Mouse (Mus musculus) kidney, adult 2 months (tissue): ENCODE measurements around the gene Dkk2. TPM values are rescaled to one million over a fixed set of nuclear protein-coding genes. Genes with fewer than 3 reads are reported as not detected.
A peak's percentile ranks its signal among the peaks of the same experiment; 100 is the strongest.

Source experiments
- DNase-seq: peaks from one replicate; pipeline ENCODE4 v3.0.0; 2021
- H3K27ac ChIP-seq: fragments of 200-500 bp; 2 replicates; pipeline ENCODE4 v1.5.1; 2012; ENCODE audit warnings: low read depth, low read length, control low read depth, inconsistent platforms; ENCODE audit not compliant: insufficient read depth
- H3K27me3 ChIP-seq: fragments of 200-500 bp; replicated peaks from 2 replicates; pipeline ENCODE4 v1.6.1; 2012; ENCODE audit warnings: mild to moderate bottlenecking, moderate library complexity, low read length, inconsistent platforms; ENCODE audit not compliant: control insufficient read depth, insufficient read depth
- H3K36me3 ChIP-seq: fragments of 200-500 bp; 2 replicates; pipeline ENCODE4 v1.6.1; 2012; ENCODE audit warnings: mild to moderate bottlenecking, moderate library complexity, low read length, inconsistent platforms; ENCODE audit not compliant: control insufficient read depth, insufficient read depth
- H3K4me1 ChIP-seq: fragments of 200-500 bp; 2 replicates; pipeline ENCODE4 v1.6.1; 2011; ENCODE audit warnings: low read length; ENCODE audit not compliant: control insufficient read depth, insufficient read depth
- H3K4me3 ChIP-seq: fragments of 200-500 bp; 2 replicates; pipeline ENCODE4 v1.5.1; 2011; ENCODE audit warnings: mild to moderate bottlenecking, low read depth, low read length, control low read depth; ENCODE audit not compliant: insufficient read depth
- CTCF ChIP-seq: fragments of 200-500 bp; conservative IDR thresholded peaks from 2 replicates; pipeline ENCODE4 v1.5.1; 2011; ENCODE audit warnings: low read depth, mild to moderate bottlenecking, control low read depth, low read length, moderate library complexity, mixed read lengths; ENCODE audit not compliant: insufficient read depth, insufficient read length
- POLR2A ChIP-seq: fragments of 200-500 bp; IDR thresholded peaks from one replicate; pipeline ENCODE4 v1.6.1; 2011; ENCODE audit warnings: low read depth, low read length, control low read depth
- WGBS: fragments of 180-500 bp; shearing (Covaris S2); methylation state at CpG from one replicate; pipeline ENCODE4 v1.1.7; 2018; 5-methylcytosine and 5-hydroxymethylcytosine counted together
- polyA plus RNA-seq: library from polyadenylated mRNA; depleted of rRNA; stranded (reverse); fragments of >200 nt; gene quantifications from 2 replicates; pipeline ENCODE4 v1.2.3, GENCODE M21; 2012

Gene Dkk2
- polyA plus RNA-seq, 1 experiment: 12.3 TPM

DNA sequence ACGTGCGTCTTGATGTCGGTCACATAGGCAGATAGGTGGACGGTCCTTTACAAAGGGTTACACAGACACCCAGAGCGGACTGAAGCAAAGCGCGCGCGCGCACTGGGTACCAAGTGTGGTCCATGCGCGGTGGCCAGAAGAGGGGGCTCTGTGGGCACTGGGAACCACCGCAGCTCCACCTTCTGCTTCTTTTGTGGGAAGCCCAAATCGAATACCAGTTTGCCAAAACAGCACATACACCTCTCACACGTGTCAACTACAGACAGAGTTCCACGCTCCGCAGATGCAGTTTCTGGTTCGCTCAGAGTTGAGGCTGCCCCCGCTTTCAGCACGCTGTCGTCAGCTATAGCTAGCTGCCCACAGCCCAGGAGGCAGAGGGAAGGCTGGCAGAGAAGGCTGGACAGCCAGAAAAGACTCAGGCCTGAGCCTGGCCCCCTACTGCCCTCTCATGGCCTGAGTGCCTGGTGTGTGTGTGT lies 2.0 kb downstream of the Dkk2 start:
- peak overlapping the region; percentile 62 for H3K4me3 ChIP-seq
- WGBS: 3% methylated on average over 21 of the region's 21 CpGs
- DNase-seq: peak; percentile 54

DNA sequence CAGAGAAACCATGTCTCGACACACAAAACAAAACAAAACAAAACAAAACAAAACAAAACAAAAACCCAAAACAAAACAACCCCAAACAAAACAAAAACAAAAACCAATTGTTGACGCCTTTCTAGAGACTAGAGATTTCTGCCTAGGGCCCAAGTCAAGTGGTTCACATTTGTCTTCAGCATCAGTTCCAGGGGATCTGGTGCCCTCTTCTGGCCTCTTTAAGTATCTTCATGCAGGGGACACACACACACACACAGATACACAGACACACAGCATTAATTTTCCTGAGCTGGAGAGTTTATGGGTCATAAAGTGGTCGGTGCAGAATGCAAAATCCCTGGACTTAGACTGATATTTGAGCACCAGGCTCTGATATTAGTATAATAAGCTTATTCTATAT lies 7.9 kb downstream of the Dkk2 start:
- Histone ChIP-seq H3K36me3 (no peaks in the 10 kb centered on the region), H3K27ac (no peak overlapping the region), H3K27me3 (no peaks in the 10 kb centered on the region), H3K4me3 (no peak overlapping the region), H3K4me1 (no peaks in the 10 kb centered on the region)
- no peak for DNase-seq
- no peak for TF ChIP-seq CTCF
- TF ChIP-seq POLR2A: no peak
- 97% methylated on average over 3 of the region's 3 CpGs for WGBS

More for the DNA sequence above, 2.0 kb downstream of the Dkk2 start:
- Histone ChIP-seq H3K27me3 (no peaks in the 10 kb centered on the region), H3K4me1 (no peaks in the 10 kb centered on the region; the same call in 1 of the 2 replicates), H3K36me3 (no peaks in the 10 kb centered on the region), H3K27ac (peak overlapping the region; percentile 59)
- TF ChIP-seq POLR2A: no peak
- TF ChIP-seq CTCF: no peak; the same call in 1 of the 2 replicates

- Histone ChIP-seq H3K4me3 (no peak overlapping the region), H3K4me1 (no peaks in the 10 kb centered on the region), H3K27me3 (no peaks in the 10 kb centered on the region), H3K27ac (no peak overlapping the region), H3K36me3 (no peaks in the 10 kb centered on the region)
- 57% methylated on average over 6 of the region's 6 CpGs for WGBS
- no peak for TF ChIP-seq POLR2A
- no peak for TF ChIP-seq CTCF
- peak; percentile 71 for DNase-seq
Observed at GRCm38 (mm10) chr3:132096296-132096695, 11.2 kb downstream of the Dkk2 start.

DNA sequence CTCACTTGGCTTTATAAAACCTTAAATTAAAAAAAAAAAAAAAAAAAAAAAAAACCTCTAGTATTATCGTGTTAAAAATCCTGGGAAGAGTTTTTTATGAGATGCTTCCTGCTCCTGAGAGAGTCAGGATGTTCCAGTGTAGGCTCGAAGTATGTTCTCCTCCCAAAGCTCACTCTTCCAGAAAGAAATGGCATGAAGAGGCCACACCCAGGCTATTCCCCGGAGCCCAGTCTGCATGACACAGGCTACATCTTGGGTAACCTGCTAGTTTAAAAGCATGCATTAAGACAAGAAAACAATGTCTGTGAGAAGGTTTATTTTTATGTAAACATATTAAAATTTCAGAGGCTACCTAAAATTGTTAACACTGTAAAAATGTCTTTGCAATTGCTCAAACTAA lies 15.7 kb downstream of the Dkk2 start:
- 21% methylated on average over 3 of the region's 3 CpGs for WGBS
- Histone ChIP-seq H3K4me3 (no peak overlapping the region), H3K36me3 (no peaks in the 10 kb centered on the region), H3K27me3 (no peaks in the 10 kb centered on the region), H3K4me1 (no peaks in the 10 kb centered on the region), H3K27ac (no peak overlapping the region)
- no peak for TF ChIP-seq POLR2A
- no peak for TF ChIP-seq CTCF
- DNase-seq: peak; percentile 52

DNA sequence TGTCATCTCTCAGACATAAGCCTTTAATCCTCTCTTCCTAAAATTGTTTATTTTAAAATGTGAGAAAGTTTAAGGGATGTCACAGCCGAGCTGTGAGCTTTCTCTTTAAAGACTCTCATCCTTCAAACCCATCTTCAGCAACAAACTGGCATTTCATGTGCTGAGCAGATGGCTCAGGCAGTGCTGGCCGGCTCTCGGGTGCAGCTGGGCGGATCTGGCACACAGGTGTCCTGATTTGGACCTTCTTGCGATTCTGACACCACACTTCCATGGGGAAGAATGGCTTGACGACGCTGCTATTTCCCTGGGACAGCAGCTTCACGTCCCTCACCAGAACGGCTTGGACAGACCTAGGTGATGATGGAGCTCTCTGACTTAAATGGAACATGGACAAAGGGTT lies 17.9 kb downstream of the Dkk2 start:
- no peak for DNase-seq
- Histone ChIP-seq H3K4me1 (no peaks in the 10 kb centered on the region), H3K36me3 (no peaks in the 10 kb centered on the region), H3K27ac (no peak overlapping the region), H3K27me3 (no peaks in the 10 kb centered on the region), H3K4me3 (no peak overlapping the region)
- 57% methylated on average over 9 of the region's 9 CpGs for WGBS
- no peak for TF ChIP-seq CTCF

DNA sequence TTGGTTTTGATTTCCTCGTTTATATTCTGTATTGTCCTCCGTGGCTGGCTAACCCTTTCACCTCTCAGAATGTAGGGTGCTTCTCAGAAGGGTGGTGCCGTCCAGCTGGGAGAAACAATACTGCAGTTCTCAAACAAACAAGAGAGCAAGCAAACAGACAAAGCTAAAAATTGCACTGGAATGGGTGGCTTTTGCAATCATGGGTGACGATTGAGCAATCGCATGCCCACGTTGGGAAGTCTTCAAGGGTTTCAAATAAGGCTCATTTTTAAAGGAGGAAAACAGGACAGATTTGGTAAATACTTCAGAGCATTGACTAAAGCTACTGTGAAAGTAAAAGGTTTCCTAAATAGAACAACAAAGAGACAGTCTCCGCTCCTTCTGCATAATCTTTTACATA lies 18.4 kb downstream of the Dkk2 start:
- H3K4me1 ChIP-seq: no peaks in the 10 kb centered on the region
- no peak overlapping the region for H3K4me3 ChIP-seq
- no peak for DNase-seq
- WGBS: 66% methylated on average over 7 of the region's 7 CpGs
- H3K27ac ChIP-seq: no peak overlapping the region
- H3K36me3 ChIP-seq: no peaks in the 10 kb centered on the region
- H3K27me3 ChIP-seq: no peaks in the 10 kb centered on the region
- TF ChIP-seq CTCF: no peak
- TF ChIP-seq POLR2A: no peak

DNA sequence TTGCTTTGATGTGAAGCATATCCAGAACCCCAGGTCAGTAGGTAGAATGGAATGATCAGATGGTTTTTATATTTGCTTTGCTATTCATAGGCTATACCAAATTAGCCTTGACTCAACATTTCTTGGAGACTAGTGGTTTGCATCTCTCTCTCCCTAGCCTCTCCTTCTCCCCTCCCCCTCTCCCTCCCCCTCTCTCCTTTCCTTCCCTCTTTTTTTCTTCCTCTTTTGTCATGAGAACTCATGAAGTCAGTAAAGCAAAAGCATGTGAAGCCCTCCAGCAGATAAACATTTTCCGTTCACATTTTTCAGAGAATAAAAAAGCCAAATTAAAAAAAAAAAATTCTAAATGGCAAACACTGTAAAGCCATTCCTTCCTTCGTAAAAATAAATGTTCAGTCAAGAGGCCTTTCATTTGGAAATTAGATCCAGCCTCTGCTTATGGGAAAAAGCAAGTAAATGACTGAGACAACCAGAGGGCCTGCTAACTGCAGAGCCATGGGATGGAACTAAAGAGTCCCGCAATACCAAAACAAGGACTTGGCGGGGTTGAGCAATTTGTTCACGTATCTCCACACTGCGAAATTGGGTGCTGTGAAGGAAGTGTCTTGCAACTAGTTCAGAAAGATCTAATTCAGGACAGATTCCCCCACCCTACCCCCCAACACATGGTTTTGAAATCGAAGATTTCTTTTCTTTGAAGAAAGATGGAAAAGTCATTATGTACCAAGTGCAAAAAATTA lies 30.9 kb downstream of the Dkk2 start:
- DNase-seq: no peak
- Histone ChIP-seq H3K27me3 (no peaks in the 10 kb centered on the region), H3K36me3 (no peaks in the 10 kb centered on the region), H3K27ac (no peak overlapping the region), H3K4me3 (no peak overlapping the region), H3K4me1 (peaks cover 2% of the 10 kb centered on the region; the same call in 1 of the 2 replicates)
- 82% methylated on average over 7 of the region's 7 CpGs for WGBS
- TF ChIP-seq POLR2A (no peak), CTCF (no peak)
